Mouse (Mus musculus) limb, embryonic 13.5 days (tissue): ENCODE measurements around the gene Ttc19. TPM values are rescaled to one million over a fixed set of nuclear protein-coding genes. Genes with fewer than 3 reads are reported as not detected.

ENCODE experiments used
- ATAC-seq: fragments of 200-750 bp; cut with Nextera tagmentation; 2 replicates; pipeline ENCODE4 v1.8.0; 2017; ENCODE audit warnings: low read depth, moderate number of reproducible peaks, moderate TSS enrichment; ENCODE audit not compliant: low FRiP score
- H3K27ac ChIP-seq: fragments of 300-500 bp; sonication (generic); 2 replicates; pipeline ENCODE4 v1.5.1; 2015; ENCODE audit warnings: inconsistent platforms, mild to moderate bottlenecking, moderate library complexity
- H3K27me3 ChIP-seq: fragments of 300-500 bp; sonication (generic); 2 replicates; pipeline ENCODE4 v1.6.1; 2015; ENCODE audit warnings: mild to moderate bottlenecking, inconsistent platforms
- H3K36me3 ChIP-seq: fragments of 300-500 bp; sonication (generic); 2 replicates; pipeline ENCODE4 v1.6.1; 2015; ENCODE audit warnings: inconsistent platforms, mild to moderate bottlenecking, moderate library complexity
- H3K4me1 ChIP-seq: fragments of 300-500 bp; sonication (generic); 2 replicates; pipeline ENCODE4 v1.6.1; 2015; ENCODE audit warnings: inconsistent platforms
- H3K4me2 ChIP-seq: fragments of 300-500 bp; sonication (generic); replicated peaks from 2 replicates; pipeline ENCODE4 v1.6.1; 2015; ENCODE audit warnings: inconsistent platforms, mild to moderate bottlenecking, moderate library complexity
- H3K4me3 ChIP-seq: fragments of 300-500 bp; sonication (generic); 2 replicates; pipeline ENCODE4 v1.5.1; 2015; ENCODE audit warnings: moderate library complexity, mild to moderate bottlenecking, inconsistent platforms
- H3K9ac ChIP-seq: fragments of 300-500 bp; sonication (generic); 2 replicates; pipeline ENCODE4 v1.6.1; 2015; ENCODE audit warnings: mild to moderate bottlenecking, inconsistent platforms
- H3K9me3 ChIP-seq: fragments of 300-500 bp; sonication (generic); 2 replicates; pipeline ENCODE4 v1.6.1; 2016; ENCODE audit warnings: inconsistent platforms
- WGBS: fragments of 180-500 bp; shearing (Covaris S2); methylation state at CpG from one replicate; pipeline ENCODE4 v1.1.7; 2015; 5-methylcytosine and 5-hydroxymethylcytosine counted together
- polyA plus RNA-seq: library from polyadenylated mRNA; unstranded; fragments of >200 nt; fragmentation: Nextera tagmentation; extraction: Ambion mirVana; gene quantifications from 2 replicates; pipeline ENCODE4 v1.2.1, GENCODE M21; 2015

Ttc19 gene
- polyA plus RNA-seq, 1 experiment from 2014 or later, result 25.0 TPM

GRCm38 (mm10) chr11:62294121-62294520 lies 12.8 kb downstream of the Ttc19 start:
- H3K9me3 ChIP-seq, result no peaks in the 10 kb centered on the region
- H3K4me1 ChIP-seq, result no peaks in the 10 kb centered on the region
- ATAC-seq, result no peak
- WGBS, result 88% methylated on average over 2 of the region's 2 CpGs
- H3K9ac ChIP-seq, result no peak overlapping the region
- no peak overlapping the region for H3K27ac ChIP-seq
- H3K36me3 ChIP-seq, result peaks cover 72% of the 10 kb centered on the region
- no peaks in the 10 kb centered on the region for H3K27me3 ChIP-seq
- no peak overlapping the region for H3K4me2 ChIP-seq
- no peak overlapping the region for H3K4me3 ChIP-seq

- 83% methylated on average over 6 of the region's 6 CpGs for WGBS
- Histone ChIP-seq H3K4me3 (no peak overlapping the region), H3K36me3 (peaks cover 42% of the 10 kb centered on the region), H3K27me3 (no peaks in the 10 kb centered on the region), H3K9ac (no peak overlapping the region), H3K27ac (no peak overlapping the region), H3K9me3 (no peaks in the 10 kb centered on the region), H3K4me1 (no peaks in the 10 kb centered on the region), H3K4me2 (no peak overlapping the region)
- ATAC-seq, result no peak
Measured at GRCm38 (mm10) chr11:62298883-62299282, 17.6 kb downstream of the Ttc19 start.

GRCm38 (mm10) chr11:62305866-62306265 lies 24.6 kb downstream of the Ttc19 start:
- Histone ChIP-seq H3K9ac (no peak overlapping the region), H3K27ac (no peak overlapping the region), H3K4me2 (no peak overlapping the region), H3K9me3 (no peaks in the 10 kb centered on the region), H3K36me3 (peaks cover 42% of the 10 kb centered on the region), H3K27me3 (no peaks in the 10 kb centered on the region), H3K4me3 (no peak overlapping the region), H3K4me1 (no peaks in the 10 kb centered on the region)
- WGBS, result 90% methylated on average over 2 of the region's 2 CpGs
- no peak for ATAC-seq

- no peak overlapping the region for H3K4me3 ChIP-seq
- no peak overlapping the region for H3K27ac ChIP-seq
- no peak overlapping the region for H3K4me2 ChIP-seq
- no peaks in the 10 kb centered on the region for H3K27me3 ChIP-seq
- H3K4me1 ChIP-seq, result no peaks in the 10 kb centered on the region
- H3K9me3 ChIP-seq, result no peaks in the 10 kb centered on the region
- no peak overlapping the region for H3K9ac ChIP-seq
- peaks cover 65% of the 10 kb centered on the region for H3K36me3 ChIP-seq
- 87% methylated on average over 2 of the region's 2 CpGs for WGBS
- no peak for ATAC-seq
Measured at GRCm38 (mm10) chr11:62309296-62309695, 28.0 kb downstream of the Ttc19 start.

- ATAC-seq, result no peak
- Histone ChIP-seq H3K4me3 (no peak overlapping the region), H3K4me2 (no peak overlapping the region), H3K27me3 (no peaks in the 10 kb centered on the region), H3K9me3 (no peaks in the 10 kb centered on the region), H3K27ac (no peak overlapping the region), H3K4me1 (no peaks in the 10 kb centered on the region), H3K9ac (no peak overlapping the region), H3K36me3 (peaks cover 78% of the 10 kb centered on the region)
- 92% methylated on average over 5 of the region's 5 CpGs for WGBS
Measured at GRCm38 (mm10) chr11:62314984-62315383, 33.7 kb downstream of the Ttc19 start.

GRCm38 (mm10) chr11:62317746-62318145 lies 36.5 kb downstream of the Ttc19 start:
- no peak for ATAC-seq
- no peak overlapping the region for H3K27ac ChIP-seq
- no peaks in the 10 kb centered on the region for H3K27me3 ChIP-seq
- no peaks in the 10 kb centered on the region for H3K9me3 ChIP-seq
- no peak overlapping the region for H3K4me3 ChIP-seq
- no peak overlapping the region for H3K4me2 ChIP-seq
- H3K4me1 ChIP-seq, result no peaks in the 10 kb centered on the region
- 90% methylated on average over 11 of the region's 11 CpGs for WGBS
- H3K9ac ChIP-seq, result no peak overlapping the region
- peaks cover 93% of the 10 kb centered on the region for H3K36me3 ChIP-seq

GRCm38 (mm10) chr11:62320097-62320496 lies 38.8 kb downstream of the Ttc19 start:
- Histone ChIP-seq H3K4me1 (no peaks in the 10 kb centered on the region), H3K27me3 (no peaks in the 10 kb centered on the region), H3K36me3 (peaks cover 87% of the 10 kb centered on the region), H3K4me3 (no peak overlapping the region), H3K27ac (no peak overlapping the region), H3K9me3 (no peaks in the 10 kb centered on the region), H3K9ac (no peak overlapping the region), H3K4me2 (no peak overlapping the region)
- 81% methylated on average over 3 of the region's 3 CpGs for WGBS
- ATAC-seq, result no peak

GRCm38 (mm10) chr11:62323659-62324058 lies 42.4 kb downstream of the Ttc19 start:
- Histone ChIP-seq H3K4me1 (no peaks in the 10 kb centered on the region), H3K9ac (no peak overlapping the region), H3K4me2 (no peak overlapping the region), H3K36me3 (peaks cover 85% of the 10 kb centered on the region), H3K9me3 (no peaks in the 10 kb centered on the region), H3K27ac (no peak overlapping the region), H3K4me3 (no peak overlapping the region), H3K27me3 (no peaks in the 10 kb centered on the region)
- ATAC-seq, result no peak
- 82% methylated on average over 3 of the region's 3 CpGs for WGBS

- no peaks in the 10 kb centered on the region for H3K4me1 ChIP-seq
- H3K4me2 ChIP-seq, result no peak overlapping the region
- no peaks in the 10 kb centered on the region for H3K27me3 ChIP-seq
- no peak overlapping the region for H3K27ac ChIP-seq
- H3K9ac ChIP-seq, result no peak overlapping the region
- H3K4me3 ChIP-seq, result no peak overlapping the region
- H3K9me3 ChIP-seq, result no peaks in the 10 kb centered on the region
- H3K36me3 ChIP-seq, result peaks cover 89% of the 10 kb centered on the region
- WGBS, result 77% methylated on average over 5 of the region's 5 CpGs
- no peak for ATAC-seq
Measured at GRCm38 (mm10) chr11:62331141-62331540, 49.9 kb downstream of the Ttc19 start.

- WGBS, result 94% methylated on average over 4 of the region's 4 CpGs
Measured at GRCm38 (mm10) chr11:62332228-62332627, 51.0 kb downstream of the Ttc19 start.

GRCm38 (mm10) chr11:62343002-62343401 lies 61.7 kb downstream of the Ttc19 start:
- H3K27ac ChIP-seq, result no peak overlapping the region
- ATAC-seq, result no peak
- no peak overlapping the region for H3K4me2 ChIP-seq
- no peaks in the 10 kb centered on the region for H3K9me3 ChIP-seq
- no peak overlapping the region for H3K9ac ChIP-seq
- H3K27me3 ChIP-seq, result no peaks in the 10 kb centered on the region
- H3K36me3 ChIP-seq, result peaks cover 72% of the 10 kb centered on the region
- H3K4me3 ChIP-seq, result no peak overlapping the region
- 86% methylated on average over 13 of the region's 13 CpGs for WGBS
- no peaks in the 10 kb centered on the region for H3K4me1 ChIP-seq

More at GRCm38 (mm10) chr11:62332228-62332627, 51.0 kb downstream of the Ttc19 start:
- H3K9ac ChIP-seq, result no peak overlapping the region
- no peak overlapping the region for H3K27ac ChIP-seq
- H3K36me3 ChIP-seq, result peaks cover 89% of the 10 kb centered on the region
- H3K27me3 ChIP-seq, result no peaks in the 10 kb centered on the region
- H3K4me2 ChIP-seq, result no peak overlapping the region
- no peaks in the 10 kb centered on the region for H3K4me1 ChIP-seq
- no peak for ATAC-seq
- H3K9me3 ChIP-seq, result no peaks in the 10 kb centered on the region
- H3K4me3 ChIP-seq, result no peak overlapping the region

- Histone ChIP-seq H3K27me3 (no peaks in the 10 kb centered on the region), H3K36me3 (peaks cover 76% of the 10 kb centered on the region), H3K4me3 (no peak overlapping the region), H3K9ac (no peak overlapping the region), H3K4me1 (peaks cover 7% of the 10 kb centered on the region; the same call in 1 of the 2 replicates), H3K9me3 (no peaks in the 10 kb centered on the region), H3K27ac (no peak overlapping the region), H3K4me2 (no peak overlapping the region)
- no peak for ATAC-seq
- 52% methylated on average over 4 of the region's 4 CpGs for WGBS
Measured at GRCm38 (mm10) chr11:62351948-62352347, 70.7 kb downstream of the Ttc19 start.

GRCm38 (mm10) chr11:62355216-62355615 lies 73.9 kb downstream of the Ttc19 start:
- ATAC-seq, result no peak
- WGBS, result 92% methylated on average over 2 of the region's 2 CpGs
- Histone ChIP-seq H3K4me1 (peaks cover 7% of the 10 kb centered on the region; the same call in 1 of the 2 replicates), H3K4me2 (no peak overlapping the region), H3K4me3 (no peak overlapping the region), H3K27ac (no peak overlapping the region), H3K27me3 (no peaks in the 10 kb centered on the region), H3K36me3 (peaks cover 69% of the 10 kb centered on the region), H3K9me3 (no peaks in the 10 kb centered on the region), H3K9ac (no peak overlapping the region)
